Mouse (Mus musculus) stomach, postnatal 0 days (tissue): ENCODE measurements around the gene Sptb. TPM values are rescaled to one million over a fixed set of nuclear protein-coding genes. Genes with fewer than 3 reads are reported as not detected.

Experiments
- ATAC-seq: fragments of 200-750 bp; cut with Nextera tagmentation; 2 replicates; pipeline ENCODE4 v1.8.0; 2017; ENCODE audit not compliant: low FRiP score, low TSS enrichment
- DNase-seq: peaks from one replicate; pipeline ENCODE4 v3.0.0-alpha.2; 2016; ENCODE audit warnings: low spot score
- H3K27ac ChIP-seq: fragments of 300-500 bp; sonication (generic); replicated peaks from 2 replicates; pipeline ENCODE4 v1.5.1; 2014; ENCODE audit warnings: mild to moderate bottlenecking, control low read depth
- H3K27me3 ChIP-seq: fragments of 300-500 bp; sonication (generic); 2 replicates; pipeline ENCODE4 v1.6.1; 2014; ENCODE audit warnings: low read length; ENCODE audit not compliant: control insufficient read depth, insufficient read depth
- H3K36me3 ChIP-seq: fragments of 300-500 bp; sonication (generic); 2 replicates; pipeline ENCODE4 v1.6.1; 2014; ENCODE audit warnings: low read length, mixed read lengths; ENCODE audit not compliant: control insufficient read depth, insufficient read depth
- H3K4me1 ChIP-seq: fragments of 300-500 bp; sonication (generic); replicated peaks from 2 replicates; pipeline ENCODE4 v1.6.1; 2014; ENCODE audit warnings: antibody characterized with exemption; ENCODE audit not compliant: control insufficient read depth, insufficient read depth
- H3K4me2 ChIP-seq: fragments of 300-500 bp; sonication (generic); replicated peaks from 2 replicates; pipeline ENCODE4 v1.6.1; 2014; ENCODE audit warnings: low read depth, mild to moderate bottlenecking, control low read depth, moderate library complexity
- H3K4me3 ChIP-seq: fragments of 300-500 bp; sonication (generic); 2 replicates; pipeline ENCODE4 v1.5.1; 2014; ENCODE audit warnings: low read depth, low read length, control low read depth
- H3K9ac ChIP-seq: fragments of 300-500 bp; sonication (generic); 2 replicates; pipeline ENCODE4 v1.6.1; 2014; ENCODE audit warnings: mild to moderate bottlenecking, low read length, control low read depth, mixed read lengths
- H3K9me3 ChIP-seq: fragments of 300-500 bp; sonication (generic); 2 replicates; pipeline ENCODE4 v1.6.1; 2016; ENCODE audit warnings: low read length; ENCODE audit not compliant: control insufficient read depth
- CTCF ChIP-seq: IDR thresholded peaks from 2 replicates; pipeline ENCODE4 v1.5.1; 2016; ENCODE audit warnings: antibody characterized with exemption, low read depth, mild to moderate bottlenecking, moderate library complexity
- EP300 ChIP-seq: optimal IDR thresholded peaks from 2 replicates; pipeline ENCODE3; 2016; ENCODE audit warnings: antibody characterized with exemption
- WGBS: fragments of 180-500 bp; shearing (Covaris S2); extraction: QIAGEN DNeasy Blood & Tissue Kit; methylation state at CpG from one replicate; pipeline ENCODE4 v1.1.7; 2014; 5-methylcytosine and 5-hydroxymethylcytosine counted together
- polyA plus RNA-seq: library from polyadenylated mRNA; unstranded; fragments of >200 nt; fragmentation: Nextera tagmentation; extraction: Ambion mirVana; gene quantifications from 2 replicates; pipeline ENCODE4 v1.2.1, GENCODE M21; 2015

The Sptb gene
- polyA plus RNA-seq, 1 experiment from 2014 or later = 0.29 TPM

DNA sequence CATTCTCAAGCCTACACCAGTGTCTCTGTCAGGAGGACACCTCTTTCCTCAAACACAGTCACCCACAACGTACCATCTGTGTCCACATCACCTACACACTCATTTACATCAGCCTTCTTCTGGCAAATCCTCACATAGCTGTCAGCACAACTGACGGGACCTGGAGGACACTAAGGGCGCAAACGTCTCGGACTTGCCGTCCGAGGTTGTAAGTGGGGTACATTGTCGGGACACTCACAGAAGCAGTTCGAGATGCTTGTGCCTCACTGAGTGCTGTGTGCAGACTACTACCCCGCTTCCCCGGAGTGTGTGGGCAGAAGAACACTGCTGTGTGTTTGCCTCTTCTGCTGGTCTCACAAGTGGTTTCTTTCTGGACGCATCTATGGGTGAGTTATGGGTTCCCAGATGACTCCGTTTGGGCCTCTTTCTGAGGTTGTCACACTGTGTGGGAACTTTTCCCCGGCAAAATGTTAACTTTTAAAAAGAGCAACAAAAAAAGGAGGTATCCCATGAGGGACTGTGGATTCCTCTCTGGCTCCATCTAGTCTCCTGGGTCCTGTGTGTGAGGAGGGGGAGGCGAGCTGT, 164.5 kb downstream of the Sptb start:
- 52% methylated on average over 15 of the region's 15 CpGs for WGBS
- Histone ChIP-seq H3K4me3 (no peak overlapping the region), H3K4me1 (peaks cover 24% of the 10 kb centered on the region), H3K27me3 (no peaks in the 10 kb centered on the region), H3K27ac (peak overlapping the region; percentile 87), H3K9ac (peak overlapping the region; percentile 55; the same call in 1 of the 2 replicates), H3K4me2 (peak overlapping the region; percentile 49), H3K9me3 (no peaks in the 10 kb centered on the region), H3K36me3 (no peaks in the 10 kb centered on the region)
- ATAC-seq (no peak), DNase-seq (no peak)
- TF ChIP-seq CTCF = no peak
- no peak for TF ChIP-seq EP300

DNA sequence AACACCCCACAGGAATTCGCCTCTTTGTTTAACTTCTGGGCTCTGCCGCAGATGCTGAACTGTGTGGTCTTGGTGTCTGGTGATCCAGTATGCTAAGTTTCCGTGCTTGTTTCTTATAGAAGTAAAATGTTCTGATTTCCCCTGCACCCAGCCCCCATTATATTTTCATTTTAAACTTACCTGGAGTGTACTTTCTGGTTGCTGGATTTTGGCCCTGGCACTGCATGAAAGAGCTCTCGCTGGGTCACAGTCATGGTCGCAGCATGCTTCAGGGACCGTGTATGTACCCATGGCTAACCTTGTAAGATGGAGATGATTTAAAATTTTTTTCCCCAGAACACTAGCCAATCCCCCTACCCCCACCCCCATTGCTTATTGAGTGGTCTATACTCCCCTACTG, 168.5 kb downstream of the Sptb start:
- Histone ChIP-seq H3K4me1 (peaks cover 12% of the 10 kb centered on the region), H3K27ac (0 out of 2 replicates have a peak overlapping the region, but pooled peaks have one; percentile 45), H3K4me3 (no peak overlapping the region), H3K4me2 (no peak overlapping the region), H3K27me3 (no peaks in the 10 kb centered on the region), H3K9me3 (no peaks in the 10 kb centered on the region), H3K9ac (no peak overlapping the region), H3K36me3 (no peaks in the 10 kb centered on the region)
- 55% methylated on average over 6 of the region's 6 CpGs for WGBS
- DNase-seq (no peak), ATAC-seq (no peak)
- no peak for TF ChIP-seq CTCF

DNA sequence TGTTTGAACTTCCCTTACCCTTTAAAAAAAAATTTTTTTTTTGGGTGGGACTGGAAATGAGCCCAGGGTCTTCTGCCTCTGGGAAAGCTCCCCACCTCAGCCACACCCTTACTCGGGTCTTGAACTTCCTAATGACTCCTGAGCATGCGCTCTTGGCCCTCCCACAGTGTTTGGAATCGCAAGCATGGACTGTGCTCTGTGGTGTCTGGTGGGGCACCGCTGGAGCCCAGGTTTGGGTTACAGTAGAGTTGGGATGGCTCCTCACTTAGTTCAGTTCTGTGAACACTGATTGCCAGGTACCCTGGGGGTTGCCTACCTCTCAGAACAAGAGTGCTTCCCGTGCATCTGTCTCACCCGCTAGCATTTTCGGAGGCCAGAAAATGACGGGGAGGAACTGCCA, 168.9 kb downstream of the Sptb start:
- Histone ChIP-seq H3K4me2 (no peak overlapping the region), H3K9me3 (no peaks in the 10 kb centered on the region), H3K9ac (no peak overlapping the region), H3K27ac (0 out of 2 replicates have a peak overlapping the region, but pooled peaks have one; percentile 45), H3K27me3 (no peaks in the 10 kb centered on the region), H3K36me3 (no peaks in the 10 kb centered on the region), H3K4me3 (no peak overlapping the region), H3K4me1 (peaks cover 12% of the 10 kb centered on the region)
- TF ChIP-seq CTCF = no peak
- TF ChIP-seq EP300 = no peak
- ATAC-seq (no peak), DNase-seq (no peak)
- 27% methylated on average over 8 of the region's 8 CpGs for WGBS

DNA sequence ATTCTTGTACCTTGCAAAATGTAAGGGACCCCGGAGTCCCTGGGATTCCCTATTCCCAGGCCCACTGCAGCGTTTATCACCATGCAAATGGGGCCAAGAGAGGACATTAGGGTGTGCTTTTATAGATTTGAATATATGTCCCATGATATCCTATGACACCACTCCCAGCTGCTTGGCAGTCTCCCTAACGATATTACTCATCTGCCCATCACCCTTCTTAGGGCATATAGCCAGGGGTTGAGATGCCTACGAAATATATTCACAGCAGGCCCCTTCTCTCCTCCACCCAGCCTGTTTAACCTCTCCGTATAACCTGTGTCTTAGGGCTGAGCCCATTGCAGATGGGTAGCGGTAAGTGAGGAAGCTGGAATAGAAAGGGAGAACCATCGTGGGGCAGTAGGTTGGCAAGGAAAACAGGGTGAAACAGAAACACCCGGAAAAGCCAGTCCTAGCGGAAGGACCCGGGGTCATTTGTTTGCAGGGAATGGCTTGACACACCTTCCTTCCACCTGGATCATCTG, 169.6 kb downstream of the Sptb start:
- ATAC-seq = no peak
- no peak overlapping the region for H3K4me2 ChIP-seq
- DNase-seq = no peak
- H3K27ac ChIP-seq = 0 out of 2 replicates have a peak overlapping the region, but pooled peaks have one; percentile 30
- TF ChIP-seq EP300 = no peak
- TF ChIP-seq CTCF = no peak
- H3K9ac ChIP-seq = no peak overlapping the region
- 45% methylated on average over 10 of the region's 10 CpGs for WGBS
- no peak overlapping the region for H3K4me3 ChIP-seq
- H3K27me3 ChIP-seq = no peaks in the 10 kb centered on the region
- H3K36me3 ChIP-seq = no peaks in the 10 kb centered on the region
- H3K9me3 ChIP-seq = no peaks in the 10 kb centered on the region
- H3K4me1 ChIP-seq = peaks cover 12% of the 10 kb centered on the region

DNA sequence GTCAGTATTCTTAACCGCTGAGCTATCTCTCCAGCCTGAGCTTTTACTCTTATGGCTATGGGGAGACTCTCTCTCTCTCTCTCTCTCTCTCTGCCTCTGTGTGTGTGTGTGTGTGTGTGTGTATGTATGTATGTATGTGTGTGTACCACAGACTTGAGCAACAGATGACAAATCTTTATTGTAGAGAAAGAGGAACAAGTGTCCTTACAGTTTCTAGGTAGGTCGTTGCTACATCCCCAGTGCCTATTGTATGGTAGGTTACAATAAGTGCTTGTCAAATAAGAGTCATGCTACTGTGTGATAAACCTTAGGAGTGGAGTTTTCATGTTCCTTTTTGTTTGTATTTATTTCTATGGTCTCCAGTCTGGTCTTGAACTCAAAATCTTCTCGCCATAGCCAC, 170.2 kb downstream of the Sptb start:
- Histone ChIP-seq H3K27ac (no peak overlapping the region), H3K4me1 (peaks cover 15% of the 10 kb centered on the region), H3K27me3 (no peaks in the 10 kb centered on the region), H3K9me3 (no peaks in the 10 kb centered on the region), H3K9ac (no peak overlapping the region), H3K36me3 (no peaks in the 10 kb centered on the region), H3K4me3 (no peak overlapping the region), H3K4me2 (no peak overlapping the region)
- no peak for ATAC-seq
- DNase-seq = no peak
- WGBS = 78% methylated on average over 3 of the region's 3 CpGs
- no peak for TF ChIP-seq EP300
- TF ChIP-seq CTCF = no peak

DNA sequence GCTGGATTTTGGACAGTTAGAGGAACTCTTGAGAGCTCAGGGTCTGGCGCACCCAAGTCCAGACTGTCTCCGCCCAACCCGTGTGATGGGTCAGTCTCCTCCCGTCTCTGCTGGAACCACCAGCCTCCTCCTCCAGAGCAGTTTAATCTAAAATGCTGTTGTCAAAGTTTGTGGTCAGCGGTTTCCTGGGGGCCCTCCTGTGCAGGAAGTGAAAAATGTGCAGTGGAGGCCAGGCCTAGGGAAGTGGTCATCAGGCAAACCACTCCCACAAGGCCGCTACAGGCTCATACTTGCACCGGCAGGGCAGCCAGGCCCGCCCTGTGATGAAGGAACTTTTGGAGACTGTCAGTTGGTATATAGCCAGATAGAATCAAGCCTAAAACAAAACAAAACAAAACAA, 172.9 kb downstream of the Sptb start:
- no peak overlapping the region for H3K9ac ChIP-seq
- peaks cover 13% of the 10 kb centered on the region for H3K4me1 ChIP-seq
- H3K4me2 ChIP-seq = no peak overlapping the region
- no peak for TF ChIP-seq CTCF
- no peak for TF ChIP-seq EP300
- no peak overlapping the region for H3K4me3 ChIP-seq
- H3K36me3 ChIP-seq = no peaks in the 10 kb centered on the region
- ATAC-seq (peak; percentile 11; the same call in 1 of the 2 replicates), DNase-seq (peak; percentile 62)
- no peaks in the 10 kb centered on the region for H3K27me3 ChIP-seq
- WGBS = 65% methylated on average over 8 of the region's 8 CpGs
- no peaks in the 10 kb centered on the region for H3K9me3 ChIP-seq
- no peak overlapping the region; the same call in 1 of the 2 replicates for H3K27ac ChIP-seq
